Mouse (Mus musculus): ENCODE measurements around the gene Unc13b.

DNA sequence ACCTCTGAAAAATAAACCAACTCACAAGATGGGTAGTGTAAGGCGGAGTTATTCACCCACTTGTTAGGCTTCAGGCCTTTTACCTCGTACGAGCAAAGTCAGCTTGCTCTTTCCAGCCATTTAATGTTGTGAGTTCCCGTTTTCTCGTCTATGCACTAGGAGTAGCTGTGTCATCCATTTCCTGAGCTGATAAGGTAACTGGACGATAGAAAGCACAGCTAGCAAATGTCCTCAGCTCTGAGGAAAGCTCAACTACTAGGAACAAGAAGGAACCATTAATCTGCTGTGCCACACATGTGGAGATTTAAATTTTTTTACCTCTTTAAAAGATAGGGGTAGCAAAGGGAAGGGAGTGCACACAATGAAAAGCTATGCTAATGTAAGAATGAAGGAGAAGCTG is 192.5 kb downstream of the Unc13b start:
- no peak for TF ChIP-seq EP300 (IDR thresholded peaks at IDR 0.05)
- no peak for TF ChIP-seq CTCF (IDR thresholded peaks at IDR 0.05)

Measured in lung, postnatal 0 days (tissue).